22 mouse cellular contexts compared by ENCODE assay signal in the genomic region with DNA sequence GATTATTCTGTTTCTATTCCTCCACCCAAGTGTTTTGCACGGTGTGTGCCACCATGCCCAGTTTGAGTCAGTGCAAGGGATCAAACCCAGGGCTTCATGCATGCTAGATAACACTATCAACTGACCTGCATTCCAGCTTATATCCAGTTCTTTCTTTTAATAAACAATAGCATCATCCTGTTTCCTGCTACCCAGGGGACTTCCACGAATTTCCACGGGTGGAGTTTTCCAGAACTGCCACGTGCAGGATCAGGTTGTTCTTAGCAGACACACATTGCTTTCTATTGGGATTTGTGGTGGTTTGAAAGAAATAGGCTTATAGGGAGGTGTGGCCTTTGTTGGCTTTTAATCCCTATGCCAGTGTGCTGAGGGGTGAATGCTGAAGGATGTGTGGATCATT.
"Had no signal": no experiment of that assay in that cellular context is flagged by ENCODE, and none has a peak within 500 bp of the region (broad histone marks: within the 10 kb centered on the region; RNA-seq: fewer than 3 reads in every experiment).

No protein-coding gene starts in this region.

- H3K9me3 ChIP-seq: heart, embryonic 10.5 days; heart, embryonic 12.5 days; hindbrain, embryonic 10.5 days; hindbrain, embryonic 13.5 days; hindbrain, embryonic 15.5 days; intestine, embryonic 15.5 days; limb, embryonic 10.5 days; limb, embryonic 12.5 days had no signal

- H3K27me3 ChIP-seq: heart, embryonic 12.5 days; hindbrain, embryonic 13.5 days; hindbrain, embryonic 15.5 days; intestine, embryonic 15.5 days; limb, embryonic 12.5 days had no signal

- H3K36me3 ChIP-seq: heart, embryonic 10.5 days; heart, embryonic 12.5 days; hindbrain, embryonic 10.5 days; hindbrain, embryonic 13.5 days; hindbrain, embryonic 15.5 days; intestine, embryonic 15.5 days; limb, embryonic 10.5 days; limb, embryonic 12.5 days had no signal

- DNase-seq: gastrocnemius, adult 2 months; gastrocnemius, postnatal 10 days; gastrocnemius, postnatal 25 days; heart, adult 18-20 months; heart, postnatal 10 days; heart, postnatal 4 days; kidney, adult 2 months; kidney, adult 9 months; kidney, postnatal 10 days; kidney, postnatal 25 days; kidney, postnatal 4 days; liver had no signal

- ATAC-seq: inflammation-experienced regulatory T-cells, adult 6 months; intestine, embryonic 15.5 days; intestine, postnatal 0 days had no signal

- H3K9ac ChIP-seq: intestine, embryonic 15.5 days; limb, embryonic 12.5 days had no signal
